Mouse (Mus musculus): ENCODE measurements at regions not wholly inside any gene's neighbourhood (a gene's known extent, or its start where the extent isn't known, plus 50 kb on each side); places are given as distances from the start of the nearest gene placed in this dataset.

- TF ChIP-seq CTCF (IDR thresholded peaks at IDR 0.05; ENCODE audit: extremely low read depth, insufficient read depth, low read length): no peak
- TF ChIP-seq POLR2A (IDR thresholded peaks at IDR 0.05; ENCODE audit: extremely low read depth, insufficient read depth, low read length): no peak
Observed at GRCm38 (mm10) chr8:103433532-103434105, 648.2 kb upstream of the Cdh11 start.
